Mouse (Mus musculus) thymus, postnatal 25 days (tissue): ENCODE results near the gene Hoxb1.
A peak's percentile ranks its signal among the peaks of the same experiment; 100 is the strongest.

ENCODE experiments used
- DNase-seq: peaks from one replicate; pipeline ENCODE4 v3.0.0; 2022

Gene Hoxb1

DNA sequence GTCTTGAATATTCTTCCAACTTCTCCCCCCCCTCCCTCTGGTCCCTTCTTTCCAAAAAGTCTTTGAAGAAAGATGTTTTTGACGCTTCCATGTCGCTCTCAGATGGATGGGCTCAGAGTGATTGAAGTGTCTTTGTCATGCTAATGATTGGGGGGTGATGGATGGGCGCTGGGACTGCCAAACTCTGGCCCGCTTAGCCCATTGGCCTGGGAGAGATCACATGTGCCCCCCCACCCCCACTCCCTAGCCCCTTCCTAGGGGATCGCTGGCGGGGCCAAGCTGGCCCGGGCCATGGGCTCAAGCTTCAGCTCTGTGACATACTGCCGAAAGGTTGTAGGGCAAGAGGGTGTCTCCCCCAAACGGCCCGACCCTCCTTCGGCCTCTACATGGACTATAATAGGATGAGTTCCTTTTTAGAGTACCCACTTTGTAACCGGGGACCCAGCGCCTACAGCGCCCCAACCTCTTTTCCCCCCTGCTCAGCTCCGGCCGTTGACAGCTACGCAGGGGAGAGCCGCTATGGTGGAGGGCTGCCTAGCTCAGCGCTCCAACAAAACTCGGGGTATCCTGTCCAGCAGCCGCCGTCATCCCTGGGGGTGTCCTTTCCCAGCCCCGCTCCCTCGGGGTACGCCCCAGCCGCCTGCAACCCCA is at the start of gene Hoxb1:
TSS of gene Hoxb1 (plus strand) at position 312 of the 651 bp plus-strand sequence.
- no peak for DNase-seq

- no peak for DNase-seq
These were observed 48.6 kb upstream of the Hoxb1 start for GRCm38 (mm10) chr11:96316696-96317607.

DNA sequence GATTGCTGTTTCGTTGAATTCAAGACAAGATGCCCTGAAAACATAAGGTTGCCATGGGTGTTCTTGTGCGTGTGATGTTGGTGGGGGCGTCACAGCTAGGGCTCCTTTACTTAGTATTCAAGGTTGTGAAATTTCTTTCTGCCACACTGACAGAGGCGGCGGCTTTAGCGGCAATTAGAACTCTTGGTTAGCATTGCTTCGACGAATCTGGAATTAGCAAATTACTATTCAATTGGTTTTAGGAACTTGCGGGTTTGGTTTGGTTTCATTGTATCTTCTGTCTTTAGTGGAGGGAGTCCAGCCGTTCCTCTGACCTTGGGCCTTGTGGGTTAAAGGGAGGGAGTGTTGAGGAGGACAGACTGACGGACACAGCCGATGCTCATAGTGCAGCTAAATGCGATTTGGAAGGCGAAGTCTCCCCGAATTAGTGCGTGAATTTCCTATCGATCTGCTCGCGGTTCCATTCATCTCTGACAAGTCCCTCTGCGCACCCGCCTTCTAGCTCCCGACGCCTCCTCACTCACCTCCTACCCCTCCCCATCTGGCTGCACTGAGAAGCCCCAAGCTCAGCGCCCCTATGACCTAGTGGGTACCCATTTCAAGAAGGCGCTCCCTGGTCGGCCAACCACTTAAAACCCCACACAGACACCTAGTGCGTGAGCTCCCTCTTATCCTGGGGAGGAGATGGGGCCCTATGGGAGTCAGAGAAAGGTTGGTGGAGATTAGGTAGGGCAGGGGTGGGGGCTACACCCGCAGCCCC is 47.8 kb upstream of the Hoxb1 start, which contains the start of gene Hoxb4:
TSS of gene Hoxb4 (plus strand) at position 660 of the 760 bp plus-strand sequence.
- DNase-seq, result no peak

DNA sequence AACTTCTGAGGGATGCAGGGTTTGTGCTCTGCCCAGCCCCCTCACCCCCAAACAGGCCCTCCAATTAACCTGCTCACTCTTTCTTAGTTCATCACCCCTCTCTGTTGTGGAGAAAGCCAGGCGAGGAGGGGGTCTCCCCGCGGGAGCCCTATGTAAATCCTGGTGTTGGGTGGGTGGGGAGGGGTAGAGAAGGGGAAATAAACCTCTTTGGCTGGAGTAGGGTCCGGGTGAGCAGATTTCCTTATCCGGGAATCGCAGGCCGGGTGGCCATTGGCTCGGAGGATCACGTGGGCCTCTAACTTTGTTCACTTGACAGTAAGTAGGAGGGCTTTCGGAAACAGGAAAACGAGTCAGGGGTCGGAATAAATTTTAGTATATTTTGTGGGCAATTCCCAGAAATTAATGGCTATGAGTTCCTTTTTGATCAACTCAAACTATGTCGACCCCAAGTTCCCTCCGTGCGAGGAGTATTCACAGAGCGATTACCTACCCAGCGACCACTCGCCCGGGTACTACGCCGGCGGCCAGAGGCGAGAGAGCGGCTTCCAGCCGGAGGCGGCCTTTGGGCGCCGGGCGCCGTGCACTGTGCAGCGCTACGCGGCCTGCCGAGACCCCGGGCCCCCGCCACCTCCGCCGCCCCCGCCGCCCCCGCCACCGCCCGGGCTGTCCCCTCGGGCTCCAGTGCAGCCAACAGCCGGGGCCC is 47.0 kb upstream of the Hoxb1 start:
- DNase-seq, result peak; percentile 54

- no peak for DNase-seq
These were observed 46.3 kb upstream of the Hoxb1 start for GRCm38 (mm10) chr11:96319071-96319902.

GRCm38 (mm10) chr11:96319910-96320309 is 45.6 kb upstream of the Hoxb1 start:
- no peak for DNase-seq

DNA sequence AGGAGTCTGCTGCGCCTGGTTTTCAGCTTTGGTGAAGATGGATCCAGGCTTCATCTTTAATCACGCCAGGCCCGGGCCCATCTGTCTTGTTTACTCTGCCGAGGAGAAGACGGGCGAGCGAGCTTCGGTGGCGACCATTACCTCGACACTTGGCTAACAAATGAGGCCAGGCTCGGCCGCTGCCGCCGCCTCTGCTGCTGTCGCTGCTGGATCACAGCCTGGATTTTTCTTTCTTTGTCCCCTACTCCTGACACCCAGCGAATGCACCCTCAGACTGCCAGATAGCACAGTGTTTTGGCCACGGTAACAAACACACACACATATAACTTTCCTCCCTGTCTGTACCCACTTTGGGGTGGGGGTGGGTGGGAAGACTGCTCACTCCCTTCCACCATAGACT is 44.9 kb upstream of the Hoxb1 start:
- no peak for DNase-seq

DNA sequence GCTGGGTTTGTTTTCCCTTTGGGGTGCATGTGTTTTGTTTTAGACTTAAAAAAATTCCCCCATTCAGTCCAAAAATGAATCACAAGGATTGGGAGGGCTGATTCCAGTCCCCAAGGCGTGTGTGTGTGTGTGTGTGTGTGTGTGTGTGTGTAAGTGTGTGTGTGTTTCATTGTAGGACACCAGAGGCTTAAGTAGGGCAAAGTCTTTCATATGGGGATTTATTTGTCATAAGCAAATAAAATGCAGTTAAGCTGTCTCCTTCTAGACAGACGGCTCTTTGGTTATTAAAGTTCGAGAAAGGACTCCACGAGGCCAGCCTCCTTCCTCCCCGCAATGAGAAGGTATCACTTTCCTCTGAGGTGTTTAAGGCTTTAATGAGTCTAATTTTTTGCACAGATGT is 43.7 kb upstream of the Hoxb1 start:
- no peak for DNase-seq

DNA sequence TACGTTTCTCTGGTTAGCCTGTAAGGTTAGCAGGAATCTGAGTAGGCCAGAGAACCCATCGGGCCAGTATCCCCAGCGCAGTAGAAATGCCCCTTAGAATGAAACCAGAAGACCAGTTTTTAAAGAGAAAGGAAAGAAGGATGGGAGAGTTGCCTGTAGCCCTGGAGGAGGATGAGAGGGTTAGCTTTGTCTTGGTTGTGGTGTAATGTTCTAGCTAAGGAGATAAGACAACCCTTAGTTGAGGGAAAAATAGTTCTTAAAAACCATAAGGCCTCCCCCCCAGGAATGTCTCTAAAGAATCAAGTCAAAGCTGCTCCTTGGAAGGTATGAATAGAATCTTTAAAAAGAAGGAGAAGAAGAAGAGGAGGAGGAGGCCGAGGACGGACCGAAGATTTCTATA is 42.8 kb upstream of the Hoxb1 start:
- no peak for DNase-seq

DNA sequence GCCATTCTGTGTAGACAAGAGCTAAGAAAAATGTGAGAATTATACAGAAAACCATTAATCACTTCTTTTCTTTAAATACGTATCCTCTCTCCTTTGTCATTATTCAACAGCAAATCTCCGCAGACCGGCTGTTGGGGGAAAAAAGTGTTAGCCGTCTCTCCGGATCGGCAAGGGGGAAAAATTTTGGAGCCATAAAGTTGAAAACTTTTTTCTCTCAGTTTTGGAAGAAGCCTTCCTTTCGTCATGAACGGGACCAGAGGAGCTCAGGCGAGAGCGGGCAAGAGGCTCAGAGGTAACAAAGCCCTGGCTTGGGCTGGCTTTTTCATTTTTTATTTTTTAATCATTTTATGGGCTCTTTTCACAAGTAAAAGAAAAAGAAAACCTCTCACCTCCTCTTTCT is 42.4 kb upstream of the Hoxb1 start, which contains the start of gene Hoxb3:
TSS of gene Hoxb3 (plus strand) at position 173 of the 400 bp plus-strand sequence.
- no peak for DNase-seq

GRCm38 (mm10) chr11:96324125-96324524 is 41.4 kb upstream of the Hoxb1 start:
- DNase-seq, result no peak

GRCm38 (mm10) chr11:96324965-96325364 is 40.6 kb upstream of the Hoxb1 start:
- DNase-seq, result no peak

DNA sequence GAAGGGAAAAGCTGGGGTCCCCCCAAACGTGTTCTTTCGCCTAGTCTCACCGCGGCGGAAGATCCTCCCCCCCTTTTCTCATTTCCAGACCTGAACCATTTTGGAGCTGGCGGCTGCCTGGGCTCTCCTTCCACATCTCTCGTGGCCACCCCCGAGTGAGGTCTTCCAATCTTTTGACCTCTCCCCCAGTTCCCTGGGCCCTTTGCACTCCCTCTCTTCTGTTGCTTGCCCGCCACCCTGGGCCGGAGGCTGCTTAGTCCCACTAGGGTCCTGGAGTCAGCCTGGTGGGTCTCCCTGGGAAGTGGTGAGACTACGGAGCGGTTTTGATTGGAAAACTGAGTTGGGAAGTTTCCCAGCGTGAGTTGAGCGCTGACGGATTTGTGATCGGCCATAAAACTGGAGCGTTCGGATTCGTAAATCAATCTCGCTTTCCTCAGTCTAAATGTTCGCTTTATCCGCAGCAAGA is 39.8 kb upstream of the Hoxb1 start:
- DNase-seq, result no peak

DNA sequence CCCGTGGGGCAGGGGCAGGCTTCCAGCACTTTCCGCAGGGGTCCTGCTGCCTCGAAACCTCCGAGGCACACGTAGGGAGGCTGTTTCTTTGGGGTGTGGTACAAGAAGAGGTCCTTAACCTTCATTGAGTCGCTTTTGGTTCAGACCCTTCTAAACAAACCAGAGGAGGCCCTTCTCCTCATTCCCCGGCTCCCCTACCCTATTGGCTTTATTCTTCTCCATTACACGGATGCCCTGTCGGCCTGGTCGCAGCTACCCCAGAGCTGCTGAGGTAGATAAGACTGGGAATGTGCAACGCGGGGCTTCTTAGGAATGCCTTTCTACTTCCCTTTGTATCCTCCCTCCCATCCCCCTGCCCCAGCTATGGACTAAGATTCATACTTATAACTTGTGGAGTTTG is 38.8 kb upstream of the Hoxb1 start:
- DNase-seq, result no peak

GRCm38 (mm10) chr11:96327122-96327521 is 38.4 kb upstream of the Hoxb1 start:
- DNase-seq, result no peak

DNA sequence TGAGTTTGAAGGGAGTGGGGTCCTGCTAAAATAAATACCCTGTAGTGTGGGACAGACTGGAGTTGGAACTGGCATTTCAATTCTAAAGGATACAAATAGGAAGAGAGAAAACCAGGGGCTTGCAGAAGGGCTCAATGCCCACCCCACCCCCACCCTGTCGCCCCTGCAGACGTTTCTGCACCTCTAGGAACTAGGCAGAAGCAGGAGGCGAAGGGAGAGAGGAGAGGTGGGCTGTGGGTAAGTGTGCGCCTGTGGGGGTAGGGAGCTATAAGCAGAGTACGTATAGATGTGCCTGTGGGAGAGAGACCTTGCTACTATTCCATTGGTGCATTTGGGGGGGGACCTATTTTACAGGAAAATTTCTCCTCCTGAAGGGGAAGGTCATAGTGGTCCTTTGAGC is 37.8 kb upstream of the Hoxb1 start:
- DNase-seq, result no peak

DNA sequence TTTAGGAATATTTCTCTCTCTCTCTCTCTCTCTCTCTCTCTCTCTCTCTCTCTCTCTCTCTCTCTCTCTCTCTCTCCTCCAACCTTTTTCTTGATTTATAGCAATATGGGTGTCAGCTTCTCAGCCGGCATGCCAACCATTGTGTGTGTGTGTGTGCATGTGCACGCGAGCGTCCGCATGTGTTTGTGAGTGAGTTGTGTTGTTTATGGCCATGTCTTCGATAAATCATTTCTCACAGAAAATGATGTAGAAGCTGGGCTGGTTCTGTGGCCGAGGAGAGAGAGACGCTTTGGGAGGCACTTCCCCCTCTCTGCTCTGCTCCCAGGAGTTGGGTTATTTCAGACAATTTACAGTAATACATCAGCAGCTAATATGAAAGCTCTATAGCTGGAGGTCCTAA is 36.9 kb upstream of the Hoxb1 start:
- DNase-seq, result no peak

DNA sequence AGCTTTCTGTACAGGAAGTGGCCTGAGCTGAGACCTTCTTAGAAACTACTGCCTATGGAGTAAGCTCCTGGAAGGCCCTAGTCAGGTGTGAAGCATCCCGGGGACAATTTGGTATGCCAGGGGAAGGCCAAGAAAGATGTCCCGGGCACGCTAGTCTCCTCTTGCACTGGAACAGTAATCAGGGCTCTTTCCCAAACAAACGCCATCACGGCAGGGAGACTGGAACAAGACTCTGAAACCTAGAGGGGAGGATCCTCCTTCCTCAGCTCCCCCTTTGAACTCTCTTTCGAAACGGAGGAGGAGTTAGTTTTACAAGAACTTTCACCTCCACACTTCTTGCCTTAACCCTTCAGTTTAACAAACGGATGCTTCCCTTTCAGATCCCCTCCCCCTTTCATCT is 33.4 kb upstream of the Hoxb1 start:
- no peak for DNase-seq

- no peak for DNase-seq
These were observed 32.9 kb upstream of the Hoxb1 start for GRCm38 (mm10) chr11:96332618-96333032.

- DNase-seq, result no peak
These were observed 32.1 kb upstream of the Hoxb1 start for GRCm38 (mm10) chr11:96333241-96334001.

DNA sequence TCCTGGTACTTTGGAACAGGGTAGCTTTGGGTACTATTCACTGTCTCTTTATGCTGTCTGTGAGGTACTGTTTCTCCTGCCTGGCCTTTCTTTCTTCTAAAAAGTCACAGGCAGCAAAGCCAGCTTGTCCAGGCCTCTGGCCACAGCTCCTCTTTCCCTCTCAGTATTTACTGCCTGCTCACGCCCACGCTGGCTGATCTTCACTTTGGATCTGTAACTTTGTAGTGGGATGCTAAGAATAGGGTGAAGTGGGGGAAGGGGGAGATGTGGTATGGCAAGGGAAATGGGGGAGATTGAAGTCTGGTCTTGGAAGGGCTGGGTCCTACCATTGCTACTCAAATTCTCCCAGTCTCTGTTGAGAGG is 31.6 kb upstream of the Hoxb1 start:
- DNase-seq, result no peak
